Mouse (Mus musculus) B cell, adult 2 months (primary cell): ENCODE results near the gene Jhy.

Experiments
- DNase-seq, 2 experiments: peaks; one replicate each; pipeline ENCODE4 v3.0.0; 2022

The Jhy gene

DNA sequence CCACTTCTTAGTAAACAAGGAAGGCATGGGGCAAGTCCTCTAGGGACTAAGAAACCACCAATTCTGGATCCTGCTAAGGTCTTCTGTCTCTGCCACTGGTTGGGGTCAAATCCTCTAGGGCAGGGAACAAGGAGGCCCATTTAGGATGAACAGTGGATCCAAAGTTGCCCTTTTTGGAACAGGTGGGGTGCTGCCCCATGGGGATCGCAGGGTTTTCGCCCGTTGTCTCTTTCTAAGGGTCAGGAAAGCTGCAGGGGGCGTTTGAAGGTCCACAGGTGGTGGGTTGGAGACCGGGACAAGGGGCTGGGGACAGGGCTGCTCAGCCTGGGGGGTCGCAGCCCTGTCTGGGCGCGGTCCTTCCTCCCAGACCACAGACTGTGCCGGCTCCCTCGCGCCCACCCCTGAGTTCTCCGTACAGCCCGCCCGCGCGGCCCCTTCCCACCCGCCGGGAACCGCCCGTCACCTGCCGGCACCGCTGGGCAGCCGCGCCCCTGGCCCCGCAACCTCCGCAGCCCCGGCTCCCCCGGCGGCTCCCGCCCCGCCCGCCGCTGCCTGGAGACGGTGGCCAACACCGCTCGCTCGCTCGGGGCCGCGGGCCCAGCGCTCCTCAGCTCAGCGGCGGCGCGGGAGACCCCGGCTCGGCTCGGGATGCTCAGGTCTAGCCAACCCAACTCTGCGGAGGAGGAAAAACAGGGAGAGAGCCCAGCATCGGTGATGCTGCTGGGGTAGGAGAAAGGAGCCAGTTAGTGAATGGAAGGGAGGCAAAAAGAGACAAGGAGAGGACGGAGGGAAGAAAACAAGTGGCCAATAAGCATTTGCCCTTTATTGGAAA lies at the start of gene Jhy:
Gene Jhy (minus strand): TSS at position 533 of the 832 bp plus-strand sequence.
- DNase-seq = peak; percentile 10 to 13

DNA sequence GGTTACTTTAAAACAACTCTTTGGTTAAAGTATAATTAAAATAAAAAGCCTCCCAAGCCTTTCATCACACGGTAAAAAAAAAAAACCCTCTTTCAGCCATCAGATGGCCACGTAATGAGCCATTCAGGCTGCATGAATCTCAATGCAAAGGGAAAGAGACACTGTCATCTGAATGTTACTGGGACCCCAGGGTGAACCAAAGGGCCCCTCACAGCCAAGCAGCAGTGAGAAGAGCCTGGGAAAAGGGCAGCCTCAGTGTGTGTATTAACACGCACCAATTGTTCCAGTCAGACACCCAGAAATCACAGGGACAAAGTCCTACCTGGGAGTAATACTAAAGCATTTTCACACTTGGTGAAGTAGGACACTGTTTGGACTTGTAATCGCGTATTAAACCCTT lies 48.5 kb upstream of the Jhy start:
- DNase-seq = no peak

DNA sequence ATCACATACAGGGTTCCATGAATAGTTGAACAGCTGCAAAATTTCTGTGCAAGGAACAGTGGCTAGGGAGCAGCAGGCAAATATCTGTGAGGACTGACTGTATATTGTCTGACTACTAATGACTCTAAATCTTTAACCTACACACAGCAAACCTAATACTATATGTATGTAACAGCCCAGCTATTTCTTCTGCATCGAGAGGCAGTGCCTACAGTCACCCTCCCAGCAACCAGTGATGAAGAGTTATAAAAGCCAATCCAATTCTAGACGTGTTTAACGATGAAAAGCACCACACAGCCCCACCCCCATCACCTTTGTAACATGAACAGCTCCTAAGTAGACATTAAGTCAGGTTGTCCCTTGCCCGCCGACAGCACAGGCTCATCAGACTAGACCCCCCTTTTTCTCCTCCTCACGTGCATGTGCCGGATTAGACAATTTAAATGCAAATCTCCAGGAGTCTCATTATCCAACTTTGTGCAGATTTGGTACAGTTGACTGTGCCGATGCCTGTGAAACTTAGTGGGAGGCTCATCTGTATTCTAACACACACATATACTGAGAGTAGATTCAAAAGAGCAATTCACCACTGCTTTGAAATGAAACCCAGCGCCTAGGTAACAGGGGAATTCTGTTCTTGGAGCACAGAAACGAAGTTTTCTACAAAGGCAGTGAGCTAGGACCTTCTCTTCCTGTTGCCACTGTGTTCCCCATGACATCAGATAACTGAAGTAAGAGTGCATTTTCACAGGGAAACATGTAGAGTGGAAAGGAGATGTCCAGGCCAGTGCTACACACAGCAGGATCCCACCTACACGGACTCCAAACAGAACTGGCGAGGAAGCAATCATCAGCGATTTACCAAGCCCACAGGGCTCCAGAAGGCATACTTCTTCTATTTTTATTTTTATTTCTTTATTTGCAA lies 47.9 kb upstream of the Jhy start:
- no peak for DNase-seq

DNA sequence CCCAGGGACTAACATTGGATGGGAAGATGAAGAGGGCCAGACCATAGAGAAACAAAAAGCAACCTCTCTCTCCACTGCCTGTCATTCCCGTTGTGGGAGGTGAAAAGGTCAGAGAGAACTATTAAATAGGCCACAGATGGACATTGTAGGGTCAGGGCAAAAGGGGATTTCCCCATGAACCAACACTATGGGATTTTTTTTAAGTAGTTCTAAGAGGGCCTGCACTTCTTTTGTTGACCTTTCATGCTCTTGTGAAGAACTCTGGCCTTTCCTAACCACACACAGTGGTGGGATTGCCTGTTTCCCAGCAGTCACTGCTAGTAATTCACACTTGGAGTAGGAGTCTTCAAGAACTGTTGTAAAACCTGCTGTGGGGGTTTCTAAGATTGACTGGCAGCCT lies 43.9 kb upstream of the Jhy start:
- no peak for DNase-seq

DNA sequence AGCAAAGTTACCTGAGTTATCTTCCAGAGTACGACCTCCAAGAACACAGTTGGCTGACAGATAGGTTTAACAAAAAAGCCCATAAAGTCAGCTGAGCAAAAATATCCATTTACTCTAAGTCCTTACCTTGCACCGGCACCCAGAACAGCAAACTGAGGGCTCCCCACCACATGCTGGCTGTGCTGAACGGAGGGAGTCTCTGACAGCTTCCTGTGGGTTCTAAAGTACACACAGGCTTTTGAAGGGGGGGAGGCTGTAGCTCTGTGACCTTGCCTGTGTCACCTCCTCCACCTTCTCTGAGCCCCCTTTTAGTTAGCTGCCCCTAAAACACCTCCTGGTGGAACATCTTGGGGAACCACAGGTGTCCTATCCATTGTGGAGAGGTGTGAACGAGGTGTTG lies 40.5 kb upstream of the Jhy start, which contains the start of gene Crtam:
Gene Crtam (minus strand): TSS at position 214 of the 400 bp plus-strand sequence.
- DNase-seq = no peak

DNA sequence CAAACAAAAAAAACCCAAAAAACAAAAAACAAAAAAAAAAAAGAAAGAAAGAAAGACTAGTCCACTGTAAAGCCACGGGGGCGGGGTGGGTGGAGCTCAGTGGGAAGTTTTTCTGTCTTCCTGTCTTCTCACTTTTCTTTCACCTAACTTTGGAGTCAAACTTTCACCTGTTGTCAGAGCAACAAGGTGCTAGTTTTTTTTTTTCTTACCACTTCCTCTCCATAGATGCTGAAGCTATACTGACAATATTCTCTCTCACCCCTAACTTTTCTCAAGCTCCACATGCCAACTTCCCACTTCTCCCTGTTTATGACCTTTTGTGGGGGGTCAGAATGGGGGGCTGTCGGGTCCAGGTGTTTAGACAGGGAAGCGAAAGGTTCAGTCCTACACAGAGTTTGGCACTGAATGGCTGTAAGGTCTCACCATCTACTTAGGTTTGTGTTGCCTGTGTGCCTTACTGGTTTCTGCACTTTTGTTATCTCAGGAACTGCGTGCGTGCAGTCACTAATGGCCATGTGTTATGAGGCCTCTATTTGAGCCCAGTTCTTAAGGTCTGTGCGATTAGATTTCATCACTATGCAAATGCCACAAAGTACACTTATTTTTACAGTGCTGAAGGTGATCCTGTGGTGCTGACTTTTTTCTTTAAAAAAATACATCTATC lies 33.3 kb upstream of the Jhy start:
- DNase-seq = no peak

DNA sequence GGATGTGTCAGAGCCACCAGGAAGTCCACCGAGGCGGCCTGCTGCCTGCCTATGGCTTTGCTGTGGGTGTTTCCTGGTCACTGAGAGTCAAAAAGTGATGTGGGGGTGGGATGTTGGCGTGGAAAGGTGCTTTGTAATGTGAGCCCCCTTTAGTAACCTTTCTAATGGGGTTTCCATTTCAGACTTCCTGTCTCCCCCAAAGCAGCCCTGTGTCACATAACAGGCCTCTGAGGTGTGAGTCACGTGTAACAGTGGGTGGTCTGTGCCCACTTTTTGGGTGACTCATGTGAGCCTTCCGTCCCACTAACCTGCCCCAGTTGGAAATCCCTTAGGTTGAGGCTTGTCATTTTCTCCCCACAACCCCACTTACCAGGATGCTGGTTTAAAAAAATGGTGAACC lies 30.2 kb upstream of the Jhy start:
- no peak for DNase-seq

DNA sequence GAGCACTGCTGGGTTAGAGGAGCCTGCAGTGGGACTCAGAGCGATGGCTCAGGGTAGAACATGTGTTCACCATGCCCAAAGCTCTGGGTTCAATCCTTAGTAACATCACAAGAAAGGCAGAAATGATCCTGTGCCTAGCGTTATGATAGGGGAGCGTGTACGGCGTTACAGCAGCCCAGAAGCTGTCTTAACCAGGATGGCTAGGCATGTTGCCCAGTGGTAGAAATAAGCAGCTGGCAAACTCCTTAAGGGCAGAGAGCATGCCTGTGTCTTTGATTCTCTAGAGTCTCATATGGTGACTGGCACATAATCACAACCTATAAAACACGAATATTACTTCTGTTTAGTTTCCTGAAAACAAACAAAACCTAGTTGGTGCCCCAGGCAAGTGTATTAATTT lies 27.6 kb upstream of the Jhy start:
- no peak for DNase-seq

DNA sequence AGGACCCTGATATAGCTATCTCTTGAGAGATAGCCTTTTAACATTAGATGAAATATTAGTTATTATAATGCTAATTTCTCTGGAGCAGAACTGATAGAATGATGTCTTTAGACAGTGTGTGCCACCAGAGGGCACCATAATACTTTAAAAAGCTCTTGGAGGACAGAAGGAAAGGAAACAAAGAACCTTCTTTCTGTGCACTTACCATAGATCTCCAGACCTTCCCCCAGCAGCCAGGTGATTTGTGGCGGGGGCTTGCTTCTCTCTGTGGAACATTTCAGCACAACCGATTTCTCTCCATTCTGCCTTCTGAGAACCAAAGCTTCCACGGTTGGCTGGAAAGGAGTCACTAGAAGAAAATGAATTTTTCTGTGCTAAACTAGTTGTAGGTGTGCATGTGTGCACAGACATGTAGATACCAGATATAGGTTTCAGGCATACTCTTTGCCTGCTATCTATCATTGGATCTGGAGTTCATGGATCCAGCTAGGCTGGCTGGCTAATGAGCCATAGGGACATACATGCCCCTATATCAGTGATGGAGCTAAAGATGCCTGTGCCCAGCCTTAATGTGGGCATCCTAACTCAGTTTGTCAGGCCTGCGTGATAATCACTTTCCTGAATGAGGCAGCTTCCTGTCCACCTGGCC lies 26.1 kb upstream of the Jhy start:
- DNase-seq = peak; percentile 69 to 72

DNA sequence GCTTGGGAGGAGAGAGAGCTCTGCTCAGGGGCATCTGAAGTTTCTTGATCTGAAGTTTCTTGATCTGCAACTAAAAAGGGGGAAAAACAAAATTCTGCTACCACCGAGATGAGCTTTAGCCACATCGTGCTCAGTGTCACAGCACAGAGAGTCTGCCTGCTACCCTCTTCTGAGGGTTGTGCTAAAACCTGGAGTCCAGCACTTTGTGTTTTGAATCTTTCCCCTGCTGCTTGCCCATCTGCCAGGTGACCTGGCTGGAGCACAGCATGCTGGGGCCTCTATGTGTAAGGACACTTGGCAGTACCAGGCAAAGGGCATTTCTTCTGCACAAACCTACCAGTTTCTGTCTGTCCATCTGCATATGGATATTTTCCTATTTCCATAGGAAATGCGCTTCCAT lies 20.4 kb upstream of the Jhy start:
- DNase-seq = no peak

DNA sequence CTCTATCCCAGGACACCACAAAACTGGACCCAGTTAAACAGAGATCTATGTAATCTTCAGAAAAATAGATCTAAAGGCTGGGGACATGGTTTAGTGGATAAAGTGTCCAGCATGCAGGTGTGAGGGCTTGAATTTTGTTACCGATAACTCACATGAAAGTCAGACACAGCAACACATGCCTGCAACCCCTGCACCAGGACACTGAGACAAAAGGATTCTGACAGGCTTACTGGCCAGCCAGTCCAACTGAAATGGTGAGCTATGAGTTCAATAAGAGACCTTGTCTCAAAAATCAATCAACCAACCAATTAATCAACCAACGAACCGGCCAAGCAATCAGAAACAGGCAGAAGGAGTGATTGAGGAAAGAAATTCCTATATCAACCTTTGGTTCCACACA lies 19.8 kb upstream of the Jhy start:
- DNase-seq = no peak

DNA sequence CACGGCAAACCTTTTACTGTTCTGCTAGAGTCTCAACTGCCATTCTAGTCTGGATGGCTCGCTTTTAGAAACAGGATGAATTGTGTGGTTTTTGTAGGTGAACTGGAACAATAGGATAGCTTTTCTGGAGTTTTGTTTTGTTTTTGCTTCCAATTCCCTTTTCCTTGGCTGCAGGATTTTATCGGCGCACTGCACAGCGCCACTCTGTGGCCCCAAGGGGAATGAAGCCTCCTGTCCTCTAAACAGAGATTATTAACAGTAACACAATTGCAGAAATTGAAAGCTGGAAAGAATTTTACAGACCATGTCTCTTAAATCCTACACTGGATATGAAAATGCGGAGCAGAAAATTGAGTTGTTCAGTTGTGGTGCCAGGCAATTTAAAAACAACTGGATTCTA lies 18.6 kb upstream of the Jhy start:
- no peak for DNase-seq

DNA sequence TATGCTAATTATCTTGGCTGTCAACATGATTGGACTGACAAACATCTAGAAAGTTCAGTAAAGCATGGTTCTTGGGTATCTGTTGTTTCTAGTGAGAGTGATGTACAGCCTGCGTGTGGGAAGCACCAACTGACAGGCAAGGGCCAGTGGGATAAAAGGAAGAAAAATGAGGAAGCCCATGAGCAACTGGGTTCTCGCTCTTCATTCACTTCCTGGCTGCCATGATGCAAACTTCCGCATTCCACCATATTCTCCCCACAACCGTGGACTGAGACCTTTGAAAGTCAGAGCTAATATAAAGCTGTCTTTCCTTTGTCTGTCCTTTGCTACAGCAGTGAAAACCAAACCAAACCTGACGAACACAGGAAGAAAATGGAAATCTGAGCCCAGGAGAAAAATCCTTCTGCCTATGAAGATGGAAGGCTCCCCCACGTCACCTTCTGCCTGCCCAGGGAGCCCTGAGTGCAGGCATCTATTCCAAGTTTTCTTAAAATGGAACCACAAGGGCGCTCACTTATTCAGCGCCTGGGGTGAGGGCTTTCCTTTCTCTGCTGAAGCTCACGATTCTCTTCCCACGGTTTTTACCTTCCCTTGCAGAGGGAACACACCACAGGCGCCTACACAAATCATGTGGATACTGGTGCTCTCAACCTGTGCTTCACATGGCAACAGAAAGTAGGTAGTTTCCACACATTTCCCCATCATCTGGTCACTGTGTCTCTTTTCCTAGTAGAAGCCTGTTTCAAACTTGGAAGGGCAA lies 10.3 kb upstream of the Jhy start:
- DNase-seq = no peak

DNA sequence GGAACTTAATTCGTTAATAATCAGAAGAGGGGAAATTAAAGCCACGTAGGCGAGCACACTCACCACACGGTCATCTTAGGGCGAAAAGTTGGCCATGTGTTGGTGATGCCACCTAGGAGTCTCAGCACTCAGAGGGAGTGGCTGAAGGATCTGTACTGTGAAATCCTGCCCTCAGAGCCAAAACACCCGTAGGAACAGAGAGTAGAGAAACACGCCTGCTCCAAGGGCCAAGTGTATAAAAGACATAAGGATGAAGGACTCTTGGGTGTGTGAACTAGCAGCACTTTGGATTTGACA lies 448 bp upstream of the Jhy start:
- DNase-seq = no peak

DNA sequence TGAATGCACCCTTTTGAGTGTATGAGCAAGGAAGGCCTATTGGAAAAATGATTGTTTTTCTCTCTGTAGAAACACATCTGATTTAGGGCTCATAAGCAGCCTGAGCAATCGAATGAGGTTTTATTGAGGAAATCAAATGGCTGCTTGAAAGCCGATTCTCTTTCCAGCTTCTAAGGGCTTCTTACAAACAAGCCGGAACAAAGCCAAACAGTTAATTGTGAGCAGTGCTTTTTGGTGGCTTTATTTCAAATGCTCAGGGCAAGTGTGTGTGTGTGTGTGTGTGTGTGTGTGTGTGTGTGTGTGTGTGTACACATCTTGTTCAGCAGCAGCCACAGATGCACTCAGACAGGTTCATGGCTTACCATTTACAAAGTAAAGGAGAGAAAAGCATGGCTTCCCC lies 2.5 kb downstream of the Jhy start:
- DNase-seq = no peak

DNA sequence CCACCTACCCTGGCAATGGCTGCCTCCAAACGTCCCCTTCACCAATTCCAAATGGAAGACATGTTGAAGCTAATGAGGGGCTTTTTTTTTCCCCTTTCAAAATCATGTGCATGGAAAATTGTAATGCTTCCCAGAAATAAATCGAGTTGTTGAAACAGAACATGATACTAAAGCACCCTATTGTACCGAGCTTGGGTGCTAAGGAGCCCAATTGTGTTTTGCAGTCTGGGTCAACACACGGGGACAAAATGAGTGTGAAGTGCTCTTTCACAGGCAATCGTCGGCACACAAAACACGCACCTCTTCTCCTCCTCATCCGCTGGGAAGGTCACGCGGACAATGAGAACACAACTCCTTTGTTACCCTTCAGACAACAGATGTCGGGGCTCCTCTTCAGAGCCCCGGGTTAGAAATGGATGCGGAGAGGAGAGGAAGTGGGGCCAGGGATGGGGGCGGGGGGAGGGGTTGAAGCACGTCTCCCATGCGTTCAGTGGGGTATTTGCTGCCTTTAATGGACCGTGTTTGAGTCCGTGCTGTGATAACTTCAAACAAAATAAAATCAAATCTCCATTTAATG lies 14.8 kb downstream of the Jhy start:
- no peak for DNase-seq

DNA sequence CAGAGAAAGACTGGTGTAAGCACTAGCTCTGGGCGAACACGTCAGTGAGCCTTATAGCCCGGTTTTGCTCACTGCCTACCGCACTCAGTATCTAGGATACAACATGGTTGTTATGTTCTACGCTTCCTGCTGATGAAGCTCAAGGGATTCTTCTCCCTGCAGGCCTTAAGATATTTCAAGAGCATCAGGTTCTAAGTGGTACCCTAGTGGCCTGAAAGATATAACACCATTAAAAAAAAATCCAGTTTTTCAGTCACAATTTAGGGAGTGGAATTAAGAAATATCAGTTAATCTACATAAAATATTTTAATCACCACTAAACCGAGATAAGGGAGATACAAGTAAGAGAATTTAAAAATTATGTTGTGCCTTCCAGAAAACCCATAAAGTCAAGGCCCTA lies 15.4 kb downstream of the Jhy start:
- DNase-seq = no peak

DNA sequence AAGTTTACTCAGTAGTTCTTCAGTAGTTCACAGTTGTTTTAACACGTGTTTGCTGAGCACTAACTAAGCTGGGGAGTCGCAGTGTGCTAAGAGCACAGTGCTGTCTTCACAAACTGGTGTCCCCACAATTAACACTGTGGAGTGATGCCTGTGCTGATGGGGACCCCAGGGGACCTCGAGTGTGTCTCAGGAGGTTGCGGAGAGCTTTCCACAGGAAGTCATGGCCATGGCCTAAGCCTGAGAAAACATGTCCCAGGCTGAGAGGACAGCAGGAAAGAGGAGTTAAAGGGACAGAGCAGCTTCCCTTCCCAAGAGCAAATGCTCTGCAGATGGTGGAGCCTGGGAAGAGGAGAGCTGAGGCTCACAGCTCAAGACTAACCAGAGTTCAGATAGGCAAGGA lies 16.8 kb downstream of the Jhy start:
- DNase-seq = no peak

DNA sequence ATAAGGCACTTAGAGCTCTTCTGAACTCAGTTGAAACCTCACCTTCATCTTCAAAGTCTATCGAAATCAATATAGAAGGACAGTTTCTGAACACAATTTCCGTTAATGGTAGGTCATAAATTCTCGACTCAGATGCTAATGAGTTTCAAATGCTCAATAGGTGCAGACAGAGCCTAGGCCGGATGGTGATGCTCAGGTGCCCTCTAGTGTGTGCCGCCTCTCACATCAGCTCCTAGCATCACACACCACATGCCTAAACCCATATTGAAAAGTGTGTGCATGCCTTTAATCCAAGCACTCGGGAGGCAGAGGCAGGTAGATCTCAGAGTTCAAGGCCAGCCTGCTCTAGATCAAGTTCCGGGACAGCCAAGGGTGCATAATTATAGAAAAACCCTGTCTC lies 26.5 kb downstream of the Jhy start:
- no peak for DNase-seq

DNA sequence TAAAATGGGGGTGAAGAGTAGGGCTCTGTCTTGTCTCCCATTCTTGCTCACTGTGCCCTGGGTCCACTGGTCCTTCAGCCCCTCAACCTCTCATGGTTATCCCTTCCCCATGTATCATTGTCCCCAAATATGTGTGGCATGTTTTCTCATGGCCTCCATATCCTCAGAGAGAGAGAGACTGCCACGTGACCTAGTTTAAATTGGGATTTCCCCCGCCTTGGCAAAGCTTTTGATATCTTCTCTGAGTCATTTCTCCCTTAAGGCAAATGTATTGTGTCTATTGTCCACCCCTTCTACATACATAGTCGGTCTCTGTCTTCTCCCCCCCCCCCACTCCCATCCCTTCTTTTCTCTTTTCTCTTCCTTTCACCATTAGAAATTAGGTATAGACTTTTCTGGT lies 30.6 kb downstream of the Jhy start:
- no peak for DNase-seq

DNA sequence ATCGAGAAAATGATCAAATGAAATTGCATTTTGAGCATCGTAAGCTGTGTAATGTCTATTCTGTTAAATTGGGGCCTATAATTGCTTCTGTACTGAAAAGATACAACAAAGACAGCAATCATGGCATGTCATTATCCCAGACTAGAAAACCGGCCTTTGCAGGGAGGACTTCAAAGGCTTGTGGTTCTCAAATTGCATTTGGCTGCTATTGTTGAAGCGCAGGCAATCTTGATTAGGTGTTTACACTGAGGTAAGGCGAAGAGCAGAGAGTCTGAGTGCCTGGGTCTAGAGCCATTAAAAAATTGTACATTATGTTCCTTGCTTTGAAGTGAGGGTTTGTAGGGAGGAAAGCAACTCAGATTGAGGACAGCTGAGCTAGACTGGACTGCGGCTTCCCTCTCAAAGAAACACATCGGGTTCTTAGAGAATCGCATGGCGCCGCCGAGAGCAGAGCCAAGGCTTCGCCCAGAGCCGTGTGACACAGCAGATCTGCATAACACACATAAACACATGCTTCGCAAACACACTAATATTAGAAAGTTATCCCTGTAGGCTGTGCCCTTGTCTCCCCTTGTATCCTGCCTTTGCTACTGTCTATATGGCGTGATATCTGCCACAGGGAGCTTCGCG lies 36.5 kb downstream of the Jhy start:
- no peak for DNase-seq
